Mouse (Mus musculus) hindbrain, embryonic 13.5 days (tissue): ENCODE measurements around the gene Ptger1. TPM values are rescaled to one million over a fixed set of nuclear protein-coding genes. Genes with fewer than 3 reads are reported as not detected.
A peak's percentile ranks its signal among the peaks of the same experiment; 100 is the strongest.

ENCODE experiments used
- ATAC-seq: fragments of 200-750 bp; cut with Nextera tagmentation; 2 replicates; pipeline ENCODE4 v1.8.0; 2017; ENCODE audit warnings: moderate TSS enrichment; ENCODE audit not compliant: low FRiP score
- H3K27ac ChIP-seq: fragments of 300-500 bp; sonication (generic); 2 replicates; pipeline ENCODE4 v1.5.1; 2015; ENCODE audit warnings: inconsistent platforms, mild to moderate bottlenecking, moderate library complexity
- H3K27me3 ChIP-seq: fragments of 300-500 bp; sonication (generic); 2 replicates; pipeline ENCODE4 v1.6.1; 2015; ENCODE audit warnings: mild to moderate bottlenecking, inconsistent platforms
- H3K36me3 ChIP-seq: fragments of 300-500 bp; sonication (generic); 2 replicates; pipeline ENCODE4 v1.6.1; 2015; ENCODE audit warnings: mild to moderate bottlenecking, inconsistent platforms
- H3K4me1 ChIP-seq: fragments of 300-500 bp; sonication (generic); replicated peaks from 2 replicates; pipeline ENCODE4 v1.6.1; 2015; ENCODE audit warnings: inconsistent platforms
- H3K4me2 ChIP-seq: fragments of 300-500 bp; sonication (generic); 2 replicates; pipeline ENCODE4 v1.6.1; 2015; ENCODE audit warnings: inconsistent platforms, mild to moderate bottlenecking, moderate library complexity
- H3K4me3 ChIP-seq: fragments of 300-500 bp; sonication (generic); 2 replicates; pipeline ENCODE4 v1.5.1; 2015; ENCODE audit warnings: mild to moderate bottlenecking, inconsistent platforms
- H3K9ac ChIP-seq: fragments of 300-500 bp; sonication (generic); 2 replicates; pipeline ENCODE4 v1.6.1; 2015; ENCODE audit warnings: mild to moderate bottlenecking, inconsistent platforms
- H3K9me3 ChIP-seq: fragments of 300-500 bp; sonication (generic); 2 replicates; pipeline ENCODE4 v1.6.1; 2016; ENCODE audit warnings: inconsistent platforms
- WGBS: fragments of 180-500 bp; shearing (Covaris S2); methylation state at CpG from one replicate; pipeline ENCODE4 v1.1.7; 2015; 5-methylcytosine and 5-hydroxymethylcytosine counted together
- polyA plus RNA-seq: library from polyadenylated mRNA; unstranded; fragments of >200 nt; fragmentation: Nextera tagmentation; extraction: Ambion mirVana; gene quantifications from 2 replicates; pipeline ENCODE4 v1.2.1, GENCODE M21; 2015

The Ptger1 gene
- polyA plus RNA-seq, 1 experiment from 2014 or later, result 0.70 TPM

DNA sequence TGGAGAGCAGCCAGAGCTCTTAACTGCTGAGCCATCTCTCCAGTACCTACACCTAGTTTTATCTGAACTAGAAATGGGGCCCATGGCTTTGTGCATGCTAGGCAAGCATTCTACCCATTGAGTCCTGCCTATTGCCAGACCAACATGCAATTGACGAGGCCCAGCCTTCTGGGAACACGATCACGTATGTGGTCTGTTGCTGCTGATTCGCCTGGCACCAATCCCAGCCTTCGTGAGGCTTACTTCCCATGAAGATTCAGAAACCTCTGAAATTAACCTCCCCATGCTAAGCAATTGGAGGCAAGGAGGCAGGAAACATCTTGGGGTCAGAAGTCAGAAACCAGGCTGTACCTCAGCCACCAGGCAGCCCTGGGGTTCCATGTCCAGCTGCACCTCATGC lies 14.1 kb downstream of the Ptger1 start:
- Histone ChIP-seq H3K27me3 (no peaks in the 10 kb centered on the region), H3K4me2 (no peak overlapping the region), H3K4me3 (no peak overlapping the region), H3K27ac (no peak overlapping the region), H3K4me1 (no peaks in the 10 kb centered on the region), H3K9ac (no peak overlapping the region), H3K9me3 (no peaks in the 10 kb centered on the region), H3K36me3 (peaks cover 93% of the 10 kb centered on the region)
- ATAC-seq, result no peak
- 82% methylated on average over 5 of the region's 5 CpGs for WGBS

DNA sequence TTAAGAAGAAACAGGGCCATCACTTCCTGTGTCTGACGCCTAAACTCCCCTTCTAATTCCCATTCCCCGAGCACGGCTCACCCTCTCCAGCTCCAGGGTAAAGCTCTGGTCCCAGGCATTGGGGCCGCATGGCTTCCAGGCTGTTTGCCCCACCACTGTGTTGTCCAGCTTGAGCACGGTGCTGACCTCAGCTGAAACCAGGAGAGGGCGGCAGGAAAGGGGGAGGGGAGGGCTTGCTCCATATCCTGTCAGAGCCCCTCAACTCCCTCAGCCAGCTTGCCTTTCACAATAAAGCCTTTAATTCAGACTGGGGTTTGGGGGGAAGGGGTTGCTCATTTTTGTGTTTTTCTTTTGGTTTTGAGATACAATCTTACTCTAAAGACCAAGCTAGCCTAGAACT lies 14.6 kb downstream of the Ptger1 start:
- H3K36me3 ChIP-seq, result peaks cover 94% of the 10 kb centered on the region
- no peaks in the 10 kb centered on the region for H3K9me3 ChIP-seq
- no peak overlapping the region for H3K27ac ChIP-seq
- no peak overlapping the region for H3K9ac ChIP-seq
- no peaks in the 10 kb centered on the region for H3K4me1 ChIP-seq
- WGBS, result 41% methylated on average over 6 of the region's 6 CpGs
- ATAC-seq, result no peak
- no peak overlapping the region for H3K4me3 ChIP-seq
- H3K27me3 ChIP-seq, result no peaks in the 10 kb centered on the region
- H3K4me2 ChIP-seq, result no peak overlapping the region

DNA sequence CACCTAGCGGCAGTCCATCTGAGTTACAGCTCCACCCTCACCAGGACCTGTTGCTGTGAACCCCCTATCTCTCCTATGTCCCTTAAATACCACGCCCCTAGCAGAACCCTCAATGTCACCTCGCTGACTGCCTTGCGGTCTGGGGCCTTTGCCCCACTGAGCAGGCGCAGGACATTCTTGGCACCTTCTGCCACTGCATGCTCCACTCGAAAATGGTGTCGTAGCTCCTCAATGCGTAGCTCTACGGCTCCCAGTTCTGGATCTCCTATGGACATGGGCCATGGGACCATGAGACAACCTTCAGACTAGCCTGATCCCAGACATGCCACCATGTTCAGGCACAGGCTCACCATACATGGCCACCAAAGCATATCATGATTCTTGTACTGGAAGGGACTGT lies 18.0 kb downstream of the Ptger1 start:
- Histone ChIP-seq H3K27me3 (no peaks in the 10 kb centered on the region), H3K4me1 (no peaks in the 10 kb centered on the region), H3K9me3 (no peaks in the 10 kb centered on the region), H3K9ac (no peak overlapping the region), H3K36me3 (peaks cover 75% of the 10 kb centered on the region), H3K27ac (no peak overlapping the region), H3K4me2 (no peak overlapping the region), H3K4me3 (no peak overlapping the region)
- WGBS, result 93% methylated on average over 9 of the region's 9 CpGs
- ATAC-seq, result no peak

DNA sequence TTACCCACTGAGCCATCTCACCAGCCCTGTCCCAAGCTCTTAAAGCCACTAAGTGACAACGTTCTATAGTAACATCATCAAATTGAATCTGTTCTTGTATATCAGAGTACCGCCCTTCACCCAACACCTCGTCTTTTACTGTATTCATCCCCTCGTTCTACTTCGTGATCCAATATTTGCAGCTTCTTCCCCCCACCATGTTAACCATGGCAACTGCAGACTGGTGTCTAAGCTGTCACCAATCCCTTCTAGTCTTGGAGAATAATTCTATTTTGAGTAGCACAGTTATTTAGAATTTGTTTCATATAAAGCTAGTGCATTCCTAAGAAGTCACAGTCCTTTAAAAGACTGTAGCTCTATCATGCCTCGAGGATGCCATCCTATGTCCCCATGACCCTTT lies 22.8 kb downstream of the Ptger1 start:
- Histone ChIP-seq H3K27me3 (no peaks in the 10 kb centered on the region), H3K4me3 (no peak overlapping the region), H3K9me3 (no peaks in the 10 kb centered on the region), H3K27ac (no peak overlapping the region), H3K4me1 (0 out of 2 replicates have a peak, but pooled peaks cover 2% of the 10 kb centered on the region), H3K36me3 (peaks cover 60% of the 10 kb centered on the region), H3K4me2 (no peak overlapping the region), H3K9ac (no peak overlapping the region)
- ATAC-seq, result no peak
- 96% methylated on average over 6 of the region's 6 CpGs for WGBS

DNA sequence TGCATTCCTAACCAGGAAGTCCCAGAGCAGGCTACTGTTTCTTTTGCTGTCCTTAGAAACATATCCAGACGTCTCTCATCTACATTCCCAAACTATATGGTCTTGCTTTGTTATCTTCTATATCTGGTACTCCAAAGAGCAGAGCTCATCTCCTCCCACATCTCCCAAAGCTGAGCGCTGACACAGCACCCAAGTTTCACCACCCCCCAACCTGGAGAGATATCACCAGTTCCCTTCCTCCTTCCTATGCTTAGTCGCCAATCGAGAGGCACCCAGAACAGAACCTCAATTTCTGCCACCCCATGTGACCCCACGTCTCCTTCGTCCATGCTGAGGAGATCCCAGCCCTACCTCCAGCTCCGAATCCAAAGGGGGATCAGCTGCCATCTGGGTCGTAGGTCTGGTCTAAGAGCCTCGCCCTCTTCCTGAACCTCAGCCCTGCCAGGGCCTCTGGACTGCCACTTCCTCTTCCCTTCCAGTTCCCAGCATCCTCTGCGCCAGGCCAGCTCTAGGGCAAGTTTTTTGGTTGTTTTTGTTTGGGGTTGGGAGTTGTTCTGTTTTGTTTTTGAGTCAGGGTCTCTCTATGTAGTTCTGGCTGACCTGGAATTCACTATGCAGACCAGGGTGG lies 27.2 kb downstream of the Ptger1 start:
- H3K9me3 ChIP-seq, result no peaks in the 10 kb centered on the region
- peaks cover 31% of the 10 kb centered on the region for H3K4me1 ChIP-seq
- WGBS, result 89% methylated on average over 10 of the region's 10 CpGs
- peaks cover 35% of the 10 kb centered on the region for H3K36me3 ChIP-seq
- H3K9ac ChIP-seq, result 0 out of 2 replicates have a peak overlapping the region, but pooled peaks have one; percentile 10
- H3K27me3 ChIP-seq, result no peaks in the 10 kb centered on the region
- no peak overlapping the region for H3K4me3 ChIP-seq
- H3K4me2 ChIP-seq, result no peak overlapping the region
- H3K27ac ChIP-seq, result no peak overlapping the region
- no peak for ATAC-seq

DNA sequence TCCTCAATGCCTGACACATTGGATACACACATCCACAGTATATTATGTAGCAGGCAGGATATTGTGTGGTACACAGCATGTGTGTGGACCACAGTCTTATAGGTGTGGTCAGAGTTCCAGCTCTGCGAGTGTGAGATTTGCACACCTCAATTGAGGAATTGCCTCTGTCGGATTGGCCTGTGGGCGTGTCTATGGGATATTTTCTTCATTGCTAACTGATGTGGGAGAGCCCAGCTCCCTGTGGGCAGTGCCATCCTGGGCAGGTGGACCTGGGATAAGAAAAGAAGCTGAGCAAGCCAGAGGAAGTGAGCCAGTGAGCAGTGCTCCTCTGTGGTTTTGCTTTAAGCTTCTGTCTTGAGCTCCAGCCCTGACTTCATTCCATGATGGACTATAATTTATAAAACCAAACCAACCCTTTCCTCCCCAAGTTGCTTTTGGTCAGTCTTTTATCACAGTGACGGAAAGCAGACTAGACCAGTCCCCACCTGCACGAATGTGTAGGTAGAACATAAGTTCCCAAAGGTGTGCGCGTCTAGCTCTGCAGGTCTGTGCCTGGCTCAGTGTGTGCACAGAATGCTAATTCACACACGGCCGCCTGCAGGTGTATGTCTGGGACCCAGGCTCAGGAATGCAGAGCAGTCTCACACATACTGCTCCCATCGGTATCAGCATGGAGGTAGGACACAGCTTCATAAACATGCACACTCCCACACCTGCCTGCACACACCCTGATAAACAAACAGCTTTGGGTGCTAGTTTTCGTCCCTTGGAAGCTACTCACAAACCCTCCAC lies 28.1 kb downstream of the Ptger1 start:
- no peak overlapping the region for H3K4me2 ChIP-seq
- 0 out of 2 replicates have a peak overlapping the region, but pooled peaks have one; percentile 10 for H3K9ac ChIP-seq
- no peaks in the 10 kb centered on the region for H3K9me3 ChIP-seq
- H3K4me3 ChIP-seq, result no peak overlapping the region
- ATAC-seq, result no peak
- 92% methylated on average over 11 of the region's 11 CpGs for WGBS
- H3K27me3 ChIP-seq, result no peaks in the 10 kb centered on the region
- H3K36me3 ChIP-seq, result peaks cover 30% of the 10 kb centered on the region
- no peak overlapping the region for H3K27ac ChIP-seq
- H3K4me1 ChIP-seq, result peaks cover 36% of the 10 kb centered on the region

DNA sequence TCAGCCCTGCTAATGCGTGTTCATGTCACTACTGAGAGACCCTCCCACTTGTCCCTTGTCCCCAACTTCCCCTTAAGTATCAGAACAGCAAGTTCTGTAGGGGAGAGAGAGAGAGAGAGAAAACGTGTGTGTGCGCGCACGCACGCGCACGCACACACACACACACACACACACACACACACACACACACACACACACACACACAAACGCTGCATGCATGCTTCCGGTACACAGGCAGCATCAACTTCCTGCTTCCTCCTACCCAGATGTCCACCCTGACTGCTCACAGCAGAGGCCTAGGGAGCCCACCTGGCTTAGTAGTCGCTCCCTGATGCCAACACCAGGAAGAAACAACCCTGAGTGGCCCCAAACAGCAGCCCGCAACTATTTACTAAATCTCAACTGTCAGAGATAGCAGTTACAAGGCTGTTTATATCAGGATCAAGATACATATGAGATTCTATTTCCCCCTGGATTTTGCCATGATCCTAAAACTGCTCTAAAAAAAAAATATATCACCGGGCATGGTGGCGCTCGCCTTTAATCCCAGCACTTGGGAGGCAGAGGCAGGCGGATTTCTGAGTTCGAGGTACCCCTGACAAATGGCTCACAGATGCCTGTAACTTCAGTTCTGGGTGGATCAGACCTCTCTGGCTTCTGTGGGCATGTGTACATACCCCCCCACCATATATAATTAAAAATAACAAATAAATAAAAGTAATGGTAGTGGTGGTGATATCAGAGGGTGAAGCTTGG lies 29.1 kb downstream of the Ptger1 start:
- Histone ChIP-seq H3K27me3 (no peaks in the 10 kb centered on the region), H3K27ac (no peak overlapping the region), H3K4me1 (peaks cover 45% of the 10 kb centered on the region), H3K36me3 (peaks cover 22% of the 10 kb centered on the region), H3K4me3 (no peak overlapping the region), H3K9me3 (no peaks in the 10 kb centered on the region), H3K4me2 (no peak overlapping the region), H3K9ac (no peak overlapping the region)
- 89% methylated on average over 15 of the region's 17 CpGs for WGBS
- ATAC-seq, result no peak

- H3K4me3 ChIP-seq, result peak overlapping the region; percentile 90
- peak overlapping the region; percentile 91 for H3K4me2 ChIP-seq
- H3K9me3 ChIP-seq, result no peaks in the 10 kb centered on the region
- 55% methylated on average over 19 of the region's 19 CpGs for WGBS
- H3K27me3 ChIP-seq, result no peaks in the 10 kb centered on the region
- H3K36me3 ChIP-seq, result peaks cover 2% of the 10 kb centered on the region
- no peak for ATAC-seq
- H3K9ac ChIP-seq, result peak overlapping the region; percentile 98
- peaks cover 45% of the 10 kb centered on the region for H3K4me1 ChIP-seq
- peak overlapping the region; percentile 82 for H3K27ac ChIP-seq
Measured at GRCm38 (mm10) chr8:83697374-83698220, 31.1 kb downstream of the Ptger1 start.

DNA sequence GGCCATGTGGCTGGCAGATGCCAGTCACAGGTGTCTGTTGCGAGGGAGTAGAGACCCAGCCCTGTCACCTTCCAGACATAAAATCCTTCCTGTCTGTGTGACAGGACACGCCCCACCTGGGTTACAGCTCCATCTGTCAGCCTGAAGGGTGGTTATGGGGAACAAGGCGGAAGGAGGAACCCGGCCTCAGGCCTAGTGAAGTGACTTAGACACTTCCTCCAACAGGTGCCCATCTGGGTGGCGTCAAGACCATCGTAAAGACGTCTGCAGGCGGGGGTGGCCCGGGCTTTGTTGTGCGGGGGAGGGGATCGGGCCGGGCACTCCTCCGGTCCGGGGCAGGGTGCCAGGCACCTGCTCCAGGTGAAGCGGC lies 31.8 kb downstream of the Ptger1 start:
- Histone ChIP-seq H3K4me1 (peaks cover 45% of the 10 kb centered on the region), H3K27me3 (no peaks in the 10 kb centered on the region), H3K4me2 (peak overlapping the region; percentile 91), H3K9ac (peak overlapping the region; percentile 98), H3K36me3 (no peaks in the 10 kb centered on the region), H3K9me3 (no peaks in the 10 kb centered on the region), H3K27ac (peak overlapping the region; percentile 82), H3K4me3 (peak overlapping the region; percentile 90)
- peak; percentile 23 for ATAC-seq
- WGBS, result 7% methylated on average over 15 of the region's 15 CpGs

- peak within 1 kb of the TSS; percentile 98 for H3K9ac ChIP-seq
- H3K27me3 ChIP-seq, result no peaks in the 10 kb centered on the region
- peak; percentile 86 for ATAC-seq
- H3K9me3 ChIP-seq, result no peaks in the 10 kb centered on the region
- H3K4me1 ChIP-seq, result peaks cover 45% of the 10 kb centered on the region
- H3K4me2 ChIP-seq, result peak within 1 kb of the TSS; percentile 91
- H3K4me3 ChIP-seq, result peak within 1 kb of the TSS; percentile 90
- under 1% methylated on average over 67 of the region's 85 CpGs for WGBS
- H3K36me3 ChIP-seq, result no peaks in the 10 kb centered on the region
- peak within 1 kb of the TSS; percentile 82 for H3K27ac ChIP-seq
Measured at GRCm38 (mm10) chr8:83698661-83699453, 32.4 kb downstream of the Ptger1 start, which contains the start of gene Pkn1. TSS of gene Pkn1 (minus strand) at chr8:83699179.

DNA sequence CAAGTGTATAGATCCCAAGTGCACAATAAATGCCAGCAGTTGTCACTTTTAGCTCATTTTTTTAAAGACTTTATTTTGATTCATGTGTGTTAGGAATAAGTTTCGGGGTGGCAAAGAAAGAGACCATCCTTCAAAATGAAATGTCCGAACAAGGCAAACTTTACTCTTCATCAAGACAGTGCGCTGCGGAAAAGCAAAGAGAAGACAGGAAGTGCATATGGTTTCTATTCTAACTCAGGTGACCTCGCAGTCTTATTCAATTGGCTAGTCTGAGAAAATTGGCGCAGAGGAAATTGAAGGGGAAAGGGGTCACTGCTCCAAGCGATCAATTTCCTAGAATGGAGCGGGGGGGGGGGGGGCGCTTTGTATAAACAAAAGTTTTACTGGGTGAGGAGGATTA lies 33.1 kb downstream of the Ptger1 start:
- Histone ChIP-seq H3K4me2 (peak overlapping the region; percentile 91), H3K4me1 (peaks cover 41% of the 10 kb centered on the region), H3K27ac (peak overlapping the region; percentile 82), H3K4me3 (peak overlapping the region; percentile 90), H3K36me3 (no peaks in the 10 kb centered on the region), H3K27me3 (no peaks in the 10 kb centered on the region), H3K9ac (peak overlapping the region; percentile 98), H3K9me3 (no peaks in the 10 kb centered on the region)
- WGBS, result 41% methylated on average over 9 of the region's 9 CpGs
- no peak for ATAC-seq
